Mouse (Mus musculus) midbrain, embryonic 10.5 days (tissue): ENCODE results near the gene Acod1. TPM values are rescaled to one million over a fixed set of nuclear protein-coding genes. Genes with fewer than 3 reads are reported as not detected.

Experiments used
- DNase-seq: peaks from one replicate; pipeline ENCODE4 v3.0.0-alpha.2; 2017; ENCODE audit warnings: low spot score
- H3K27ac ChIP-seq: fragments of 300-500 bp; sonication (generic); replicated peaks from 2 replicates; pipeline ENCODE4 v1.5.1; 2016; ENCODE audit warnings: mild to moderate bottlenecking
- H3K27me3 ChIP-seq: fragments of 300-500 bp; sonication (generic); 2 replicates; pipeline ENCODE4 v1.6.1; 2016; ENCODE audit warnings: low read depth, mild to moderate bottlenecking; ENCODE audit not compliant: poor library complexity, severe bottlenecking
- H3K36me3 ChIP-seq: fragments of 300-500 bp; sonication (generic); 2 replicates; pipeline ENCODE4 v1.6.1; 2016; ENCODE audit warnings: mild to moderate bottlenecking, moderate library complexity
- H3K4me1 ChIP-seq: fragments of 300-500 bp; sonication (generic); 2 replicates; pipeline ENCODE4 v1.6.1; 2016
- H3K4me3 ChIP-seq: fragments of 300-500 bp; sonication (generic); 2 replicates; pipeline ENCODE4 v1.5.1; 2016; ENCODE audit warnings: mild to moderate bottlenecking, moderate library complexity
- H3K9me3 ChIP-seq: fragments of 300-500 bp; sonication (generic); replicated peaks from 2 replicates; pipeline ENCODE4 v1.6.1; 2016; ENCODE audit warnings: mild to moderate bottlenecking
- whole genome bisulfite sequencing: fragments of 180-500 bp; shearing (Covaris S2); methylation state at CpG from one replicate; pipeline ENCODE4 v1.1.7; 2016; 5-methylcytosine and 5-hydroxymethylcytosine counted together
- polyA plus RNA-seq: library from polyadenylated mRNA; unstranded; fragments of >200 nt; fragmentation: Nextera tagmentation; extraction: Ambion mirVana; gene quantifications from 2 replicates; pipeline ENCODE4 v1.2.1, GENCODE M21; 2016

Acod1 gene
- polyA plus RNA-seq, 1 experiment from 2014 or later: not detected

DNA sequence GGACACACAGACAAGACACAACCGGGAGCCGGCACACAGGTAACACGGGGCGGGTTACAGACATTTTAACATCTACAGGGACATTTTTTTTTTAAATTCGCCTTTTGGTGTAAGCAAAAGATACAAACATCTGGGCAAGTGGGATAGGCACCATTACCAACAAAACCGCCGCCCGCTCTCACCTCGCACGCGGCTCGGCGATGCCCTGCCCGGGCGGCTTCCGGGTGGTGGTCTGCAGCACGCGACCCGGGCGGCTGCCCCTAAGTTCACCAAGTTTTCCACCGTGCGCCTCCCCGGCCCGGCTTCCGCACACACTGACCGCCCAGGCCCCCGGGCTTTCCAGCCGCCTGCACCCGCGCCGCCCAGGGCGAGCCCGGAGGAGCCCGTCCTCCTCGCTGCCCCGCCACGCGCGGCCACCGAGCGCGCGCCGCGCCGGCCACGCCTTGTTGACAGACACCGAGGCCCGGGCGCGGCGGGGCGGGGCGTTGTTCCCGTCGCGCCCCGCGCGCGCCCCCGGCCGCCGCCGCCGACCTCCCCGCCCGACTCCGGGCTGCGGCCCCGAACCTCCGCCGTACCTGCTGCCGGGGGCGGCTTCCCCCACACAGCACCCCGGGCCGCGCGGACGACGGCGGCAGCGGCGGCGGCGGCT is 51.9 kb downstream of the Acod1 start:
- Histone ChIP-seq H3K4me1 (peaks cover 29% of the 10 kb centered on the region), H3K27me3 (no peaks in the 10 kb centered on the region), H3K4me3 (peak overlapping the region; percentile 85), H3K9me3 (no peaks in the 10 kb centered on the region), H3K36me3 (peaks cover 26% of the 10 kb centered on the region), H3K27ac (peak overlapping the region; percentile 99)
- DNase-seq: peak; percentile 81
- WGBS: under 1% methylated on average over 86 of the region's 86 CpGs

DNA sequence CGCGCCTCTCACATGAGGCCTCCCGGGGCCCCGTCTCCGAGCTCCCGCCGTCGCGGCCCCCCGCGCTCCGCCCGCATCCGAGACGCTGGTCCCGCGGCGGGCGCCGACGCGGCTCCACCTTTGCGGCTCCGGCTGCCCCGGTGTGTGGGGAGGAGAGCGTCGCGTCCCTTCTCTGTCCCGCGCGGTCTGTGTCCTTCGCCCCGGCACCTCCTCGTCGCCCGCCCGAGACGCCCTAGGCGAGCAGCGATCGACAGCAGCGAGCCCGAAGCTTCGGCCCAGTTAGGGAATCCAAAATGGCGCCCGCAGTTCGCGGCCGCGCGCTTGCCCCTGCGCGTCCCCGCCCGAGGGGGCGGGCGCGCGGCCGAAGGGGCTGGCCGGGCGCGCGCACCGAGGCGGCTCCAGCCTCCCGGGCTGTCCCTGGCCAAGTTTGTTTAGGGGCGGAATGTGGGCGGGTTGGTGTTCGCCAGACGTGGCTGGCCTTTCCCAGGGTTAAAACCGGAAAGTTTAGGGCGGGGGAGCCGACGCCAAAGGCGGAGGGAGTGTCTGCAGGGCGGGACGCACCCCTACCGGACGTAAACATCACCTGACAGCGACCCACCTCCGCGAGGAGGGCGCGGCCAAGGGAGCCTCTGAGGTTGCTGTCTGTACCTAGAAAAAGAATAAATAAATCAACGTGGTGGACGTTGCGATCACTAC is 52.6 kb downstream of the Acod1 start, which contains the start of gene Fbxl3:
Gene Fbxl3, minus strand, starts transcription at position 329 of the 696 bp plus-strand sequence.
- no peaks in the 10 kb centered on the region for H3K9me3 ChIP-seq
- H3K27ac ChIP-seq: peak within 1 kb of the TSS; percentile 99
- peak within 1 kb of the TSS; percentile 85 for H3K4me3 ChIP-seq
- H3K36me3 ChIP-seq: peaks cover 22% of the 10 kb centered on the region
- H3K27me3 ChIP-seq: no peaks in the 10 kb centered on the region
- peaks cover 29% of the 10 kb centered on the region for H3K4me1 ChIP-seq
- DNase-seq: peak; percentile 87
- WGBS: under 1% methylated on average over 88 of the region's 88 CpGs

DNA sequence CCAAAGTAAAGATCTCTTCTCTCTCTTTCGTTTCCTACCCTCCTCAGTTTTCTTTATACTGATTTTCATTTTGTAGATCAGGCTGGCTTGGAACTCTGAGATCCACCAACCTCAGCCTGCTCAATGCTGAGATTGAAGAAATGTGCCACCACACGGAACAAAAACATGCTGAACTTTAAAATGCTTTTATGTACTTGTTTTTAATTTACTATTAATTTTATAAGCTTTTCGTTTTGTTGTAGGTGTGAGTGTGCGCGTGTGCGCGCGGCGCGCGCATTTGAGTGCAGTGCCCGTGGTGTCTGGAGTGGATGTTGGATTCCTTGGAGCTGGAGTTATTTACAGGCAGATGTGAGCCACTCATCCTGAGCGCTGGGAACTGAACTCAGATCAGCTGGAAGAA is 53.5 kb downstream of the Acod1 start:
- Histone ChIP-seq H3K9me3 (no peaks in the 10 kb centered on the region), H3K27ac (no peak overlapping the region), H3K27me3 (no peaks in the 10 kb centered on the region), H3K4me3 (no peak overlapping the region), H3K4me1 (peaks cover 29% of the 10 kb centered on the region), H3K36me3 (peaks cover 13% of the 10 kb centered on the region)
- WGBS: 87% methylated on average over 13 of the region's 13 CpGs
- DNase-seq: no peak

DNA sequence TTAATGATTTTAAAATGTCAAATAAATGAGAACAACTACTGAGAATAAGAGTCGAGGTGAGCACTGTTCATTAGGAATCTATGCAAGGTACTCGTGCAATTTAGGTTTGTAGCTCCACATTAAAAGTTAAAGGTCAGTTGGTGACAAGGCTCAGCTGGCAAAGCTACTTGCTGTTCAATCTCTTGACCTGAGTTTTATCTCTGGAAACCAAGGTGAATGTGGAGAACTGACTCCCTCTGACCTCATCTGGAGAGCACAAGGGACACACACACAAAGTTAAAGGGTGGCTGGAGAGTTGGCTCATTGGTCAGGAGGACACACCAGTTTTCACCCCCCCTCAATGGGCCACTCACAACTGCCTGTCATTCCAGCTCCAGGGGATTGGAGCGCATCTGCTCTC is 54.4 kb downstream of the Acod1 start:
- no peak for DNase-seq
- Histone ChIP-seq H3K4me1 (peaks cover 29% of the 10 kb centered on the region), H3K27ac (no peak overlapping the region), H3K9me3 (no peaks in the 10 kb centered on the region), H3K4me3 (no peak overlapping the region), H3K36me3 (peaks cover 6% of the 10 kb centered on the region), H3K27me3 (no peaks in the 10 kb centered on the region)
- WGBS: 78% methylated on average over 3 of the region's 3 CpGs

- H3K9me3 ChIP-seq: no peaks in the 10 kb centered on the region
- no peak overlapping the region for H3K4me3 ChIP-seq
- no peak for DNase-seq
- no peaks in the 10 kb centered on the region for H3K27me3 ChIP-seq
- H3K4me1 ChIP-seq: peaks cover 20% of the 10 kb centered on the region
- no peaks in the 10 kb centered on the region for H3K36me3 ChIP-seq
- WGBS: 73% methylated on average over 6 of the region's 6 CpGs
- no peak overlapping the region for H3K27ac ChIP-seq
Observed at GRCm38 (mm10) chr14:103102246-103102645, 55.5 kb downstream of the Acod1 start.

DNA sequence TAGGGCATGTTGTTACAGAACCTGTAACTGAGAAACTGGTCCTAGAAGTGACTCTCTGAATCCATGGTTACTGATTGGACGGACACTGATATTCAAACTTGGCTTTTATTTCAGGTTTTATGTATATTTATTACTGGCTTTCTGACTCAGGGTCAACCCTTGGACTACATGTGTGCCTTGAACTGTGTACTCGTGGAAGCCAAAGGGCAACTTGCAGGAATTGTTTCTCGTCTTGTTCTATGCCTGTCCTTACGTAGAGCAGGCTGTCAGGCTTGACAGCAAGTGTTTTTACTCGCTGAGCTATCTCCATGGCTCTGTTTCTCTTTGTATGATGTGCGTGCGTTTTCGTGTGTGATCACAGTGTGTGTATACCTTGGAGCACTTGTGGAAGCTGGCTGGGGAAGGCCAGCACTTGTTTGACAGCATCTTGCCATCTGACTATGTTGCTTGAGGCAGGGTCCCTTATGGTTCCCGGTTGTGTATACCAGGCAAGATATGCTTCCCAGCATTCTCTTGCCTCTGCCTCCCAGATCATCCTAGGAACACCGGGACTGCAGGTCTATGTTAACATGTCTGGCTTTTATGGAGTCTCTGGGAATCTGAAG is 56.1 kb downstream of the Acod1 start:
- no peak for DNase-seq
- H3K4me1 ChIP-seq: peaks cover 14% of the 10 kb centered on the region
- H3K36me3 ChIP-seq: no peaks in the 10 kb centered on the region
- H3K27me3 ChIP-seq: no peaks in the 10 kb centered on the region
- 86% methylated on average over 10 of the region's 10 CpGs for WGBS
- no peaks in the 10 kb centered on the region for H3K9me3 ChIP-seq
- no peak overlapping the region for H3K4me3 ChIP-seq
- H3K27ac ChIP-seq: no peak overlapping the region

Other genes starting within 250 kb of the Acod1 start
- 5.6 and 6.0 TPM in 2 replicates for gene Kctd12, start 64.3 kb upstream of the Acod1 start, polyA plus RNA-seq
- 25.7 and 29.7 TPM in 2 replicates for gene Cln5, start 23.2 kb downstream of the Acod1 start, polyA plus RNA-seq
- gene Fbxl3, start 52.6 kb downstream of the Acod1 start, polyA plus RNA-seq: 13.8 and 16.4 TPM in 2 replicates